Mouse (Mus musculus) urinary bladder, postnatal 4 days (tissue): ENCODE measurements around the gene Fancm.
"Not testable (repeated sequence)": the region's sequence is repeated elsewhere in the genome, so short reads cannot be mapped to it uniquely, and the experiment has no call there.

Experiments
- DNase-seq, 2 experiments: peaks; one replicate each; pipeline ENCODE4 v3.0.0; 2021 to 2022; ENCODE audit warnings: low spot score in 2 of 2

Fancm gene

GRCm38 (mm10) chr12:65075085-65075732, at the start of gene Fancm:
Gene Fancm, plus strand, starts transcription at chr12:65075603.
- peak; percentile 83 to 86 for DNase-seq

GRCm38 (mm10) chr12:65035839-65036189, 39.6 kb upstream of the Fancm start:
- no peak for DNase-seq

- DNase-seq: peak; percentile 86 to 92
Measured at GRCm38 (mm10) chr12:65036190-65036870, 39.1 kb upstream of the Fancm start, which contains the start of gene Prpf39. Gene Prpf39, plus strand, starts transcription at chr12:65036333.

GRCm38 (mm10) chr12:65036892-65037545, 38.4 kb upstream of the Fancm start:
- DNase-seq: no peak

- no peak for DNase-seq
Measured at GRCm38 (mm10) chr12:65037546-65037937, 37.9 kb upstream of the Fancm start.

- DNase-seq: no peak
Measured at GRCm38 (mm10) chr12:65048799-65049198, 26.6 kb upstream of the Fancm start.

- DNase-seq: no peak
Measured at GRCm38 (mm10) chr12:65058203-65058602, 17.2 kb upstream of the Fancm start.

GRCm38 (mm10) chr12:65061082-65061481, 14.3 kb upstream of the Fancm start:
- DNase-seq: no peak

- no peak for DNase-seq
Measured at GRCm38 (mm10) chr12:65065241-65065640, 10.2 kb upstream of the Fancm start.

GRCm38 (mm10) chr12:65066234-65066633, 9.2 kb upstream of the Fancm start:
- DNase-seq: no peak

- no peak for DNase-seq
Measured at GRCm38 (mm10) chr12:65068409-65068808, 7.0 kb upstream of the Fancm start.

GRCm38 (mm10) chr12:65072911-65073610, 2.3 kb upstream of the Fancm start:
- DNase-seq: no peak

GRCm38 (mm10) chr12:65073611-65074178, 1.7 kb upstream of the Fancm start, which contains the start of gene Fkbp3:
Gene Fkbp3, minus strand, starts transcription at chr12:65074007.
- DNase-seq: peak; percentile 95 to 96

GRCm38 (mm10) chr12:65074651-65075050, 752 bp upstream of the Fancm start:
- DNase-seq: no peak

GRCm38 (mm10) chr12:65075733-65076310, 419 bp downstream of the Fancm start:
- DNase-seq: no peak

- DNase-seq: no peak
Measured at GRCm38 (mm10) chr12:65076906-65077305, 1.5 kb downstream of the Fancm start.

GRCm38 (mm10) chr12:65108746-65109145, 33.3 kb downstream of the Fancm start:
- peak in 1 of 2 experiments; percentile 2 for DNase-seq

GRCm38 (mm10) chr12:65111503-65111902, 36.1 kb downstream of the Fancm start:
- no peak for DNase-seq

GRCm38 (mm10) chr12:65112811-65113210, 37.4 kb downstream of the Fancm start:
- no peak for DNase-seq

- DNase-seq: no peak
Measured at GRCm38 (mm10) chr12:65113925-65114324, 38.5 kb downstream of the Fancm start.

- DNase-seq: not testable (repeated sequence)
Measured at GRCm38 (mm10) chr12:65114978-65115377, 39.6 kb downstream of the Fancm start.
